Mouse (Mus musculus) olfactory bulb, adult 2 months (tissue): ENCODE results near the gene Kazn.

Source experiments
- CTCF ChIP-seq: fragments of 200-500 bp; IDR thresholded peaks from 2 replicates; pipeline ENCODE4 v1.5.1; 2012; ENCODE audit warnings: low read depth, mild to moderate bottlenecking, low read length, moderate library complexity; ENCODE audit not compliant: insufficient read depth
- POLR2A ChIP-seq: fragments of 200-500 bp; IDR thresholded peaks from 2 replicates; pipeline ENCODE4 v1.6.1; 2012; ENCODE audit warnings: mild to moderate bottlenecking, low read depth, low read length, moderate library complexity; ENCODE audit not compliant: insufficient read depth

GRCm38 (mm10) chr4:142271506-142271905 is 32.3 kb upstream of the Kazn start:
- TF ChIP-seq CTCF (no peak), POLR2A (no peak)
